Mouse (Mus musculus): ENCODE results near the gene Ing4.

Gene Ing4

GRCm38 (mm10) chr6:125039533-125040153, at the start of gene Ing4:
Ing4 (plus strand) TSS chr6:125039760.
- DNase-seq = peak; percentile 89 to 92

- no peak for DNase-seq
These were observed 47.3 kb upstream of the Ing4 start for GRCm38 (mm10) chr6:124992241-124992640.

GRCm38 (mm10) chr6:124993365-124993764, 46.2 kb upstream of the Ing4 start:
- no peak for DNase-seq

GRCm38 (mm10) chr6:124993876-124994275, 45.7 kb upstream of the Ing4 start:
- no peak for DNase-seq

GRCm38 (mm10) chr6:124995246-124995645, 44.3 kb upstream of the Ing4 start:
- no peak for DNase-seq

- no peak for DNase-seq
These were observed 43.6 kb upstream of the Ing4 start for GRCm38 (mm10) chr6:124995831-124996403.

GRCm38 (mm10) chr6:124996551-124997501, 42.7 kb upstream of the Ing4 start, which contains the start of gene Pianp:
Pianp (plus strand) TSS chr6:124996694.
- peak; percentile 88 to 91 for DNase-seq

- DNase-seq = no peak
These were observed 41.5 kb upstream of the Ing4 start for GRCm38 (mm10) chr6:124998066-124998465.

- no peak for DNase-seq
These were observed 40.5 kb upstream of the Ing4 start for GRCm38 (mm10) chr6:124999091-124999490.

- DNase-seq = no peak
These were observed 40.0 kb upstream of the Ing4 start for GRCm38 (mm10) chr6:124999546-124999945.

- no peak for DNase-seq
These were observed 35.9 kb upstream of the Ing4 start for GRCm38 (mm10) chr6:125003706-125004105.

GRCm38 (mm10) chr6:125005086-125005485, 34.5 kb upstream of the Ing4 start:
- DNase-seq = no peak

GRCm38 (mm10) chr6:125008060-125008459, 31.5 kb upstream of the Ing4 start:
- DNase-seq = no peak

- DNase-seq = peak; percentile 96 to 97
These were observed 30.9 kb upstream of the Ing4 start for GRCm38 (mm10) chr6:125008586-125009128.

GRCm38 (mm10) chr6:125009129-125009180, 30.6 kb upstream of the Ing4 start, which contains the start of gene Zfp384:
Zfp384 (plus strand) TSS chr6:125009145.
- no peak for DNase-seq

GRCm38 (mm10) chr6:125009181-125010073, 30.1 kb upstream of the Ing4 start:
- DNase-seq = peak; percentile 74 to 79

- no peak for DNase-seq
These were observed 21.9 kb upstream of the Ing4 start for GRCm38 (mm10) chr6:125017682-125018081.

- DNase-seq = peak; percentile 43 to 58
These were observed 9.0 kb upstream of the Ing4 start for GRCm38 (mm10) chr6:125030532-125030931.

- DNase-seq = no peak
These were observed 8.0 kb upstream of the Ing4 start for GRCm38 (mm10) chr6:125031604-125032003.

GRCm38 (mm10) chr6:125038666-125039065, 894 bp upstream of the Ing4 start:
- peak in 1 of 2 experiments; percentile 18 for DNase-seq

- no peak for DNase-seq
These were observed 429 bp upstream of the Ing4 start for GRCm38 (mm10) chr6:125039131-125039530.

GRCm38 (mm10) chr6:125040221-125040620, 661 bp downstream of the Ing4 start:
- no peak for DNase-seq

GRCm38 (mm10) chr6:125041047-125041446, 1.5 kb downstream of the Ing4 start:
- DNase-seq = no peak

Measured in cerebellum, postnatal 36 days (tissue).